Mouse (Mus musculus): ENCODE measurements at regions not wholly inside any gene's neighbourhood (a gene's known extent, or its start where the extent isn't known, plus 50 kb on each side); places are given as distances from the start of the nearest gene placed in this dataset.
A peak's percentile ranks its signal among the peaks of the same experiment; 100 is the strongest.
"Not testable (repeated sequence)": the region's sequence is repeated elsewhere in the genome, so short reads cannot be mapped to it uniquely, and the experiment has no call there.

DNA sequence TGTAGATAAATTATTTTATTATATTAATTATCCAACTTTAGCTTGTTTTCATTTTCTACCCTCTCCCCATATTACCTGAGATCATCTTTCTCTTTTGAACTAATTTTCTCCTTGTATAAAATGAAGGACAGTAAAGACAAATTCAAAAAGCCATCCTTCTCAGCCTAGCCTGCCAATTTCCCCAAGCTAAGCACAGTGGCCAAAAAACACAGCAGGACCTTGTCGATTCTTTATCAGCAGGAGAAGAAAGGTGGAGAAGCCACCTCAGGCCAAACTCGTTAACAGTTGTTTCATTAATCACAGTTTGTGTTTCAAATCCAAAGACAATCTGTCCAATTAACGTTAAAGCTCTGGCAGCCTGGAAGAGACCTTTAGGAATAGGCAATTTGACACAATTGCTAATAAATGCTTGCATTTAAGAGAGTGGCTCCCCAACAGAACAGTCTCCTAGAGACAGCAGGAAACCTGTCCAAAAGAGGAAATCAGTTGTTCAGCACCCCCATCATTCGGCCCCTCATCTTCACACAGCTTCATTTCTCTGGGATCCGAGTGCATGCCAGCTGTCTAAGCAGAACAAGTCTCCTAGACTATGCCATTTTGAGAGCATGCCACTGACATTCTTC is 135.7 kb upstream of the Tlr4 start:
- DNase-seq = no peak

DNA sequence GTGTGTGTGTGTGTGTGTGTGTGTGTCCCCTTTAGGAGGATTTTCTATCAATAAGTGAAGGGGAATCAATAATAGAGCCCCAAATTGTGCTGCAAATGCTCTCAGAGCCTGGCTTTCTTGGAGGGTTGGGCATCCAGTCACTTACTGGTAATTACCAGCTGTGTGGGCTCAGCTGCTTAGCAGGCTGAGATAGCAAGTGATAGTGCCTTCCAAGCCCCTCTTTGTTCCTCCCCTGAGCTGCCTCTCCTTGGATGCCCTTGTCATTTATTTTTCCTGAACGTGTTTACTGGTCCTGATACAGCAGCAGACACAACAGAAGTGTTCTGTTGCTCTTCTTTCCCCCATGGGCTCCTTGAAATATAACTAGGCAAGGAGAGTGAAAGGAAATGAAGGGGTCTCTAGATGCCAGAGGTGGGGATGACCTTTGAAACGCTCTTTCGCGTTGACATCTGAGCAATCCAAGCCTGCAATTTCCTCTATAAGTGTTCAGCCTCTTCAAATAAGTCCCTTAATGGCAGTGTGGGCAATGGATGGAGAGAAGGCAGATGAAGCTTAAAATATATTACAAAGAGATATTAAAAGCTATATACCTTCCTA is 133.3 kb upstream of the Tlr4 start:
- DNase-seq = no peak

DNA sequence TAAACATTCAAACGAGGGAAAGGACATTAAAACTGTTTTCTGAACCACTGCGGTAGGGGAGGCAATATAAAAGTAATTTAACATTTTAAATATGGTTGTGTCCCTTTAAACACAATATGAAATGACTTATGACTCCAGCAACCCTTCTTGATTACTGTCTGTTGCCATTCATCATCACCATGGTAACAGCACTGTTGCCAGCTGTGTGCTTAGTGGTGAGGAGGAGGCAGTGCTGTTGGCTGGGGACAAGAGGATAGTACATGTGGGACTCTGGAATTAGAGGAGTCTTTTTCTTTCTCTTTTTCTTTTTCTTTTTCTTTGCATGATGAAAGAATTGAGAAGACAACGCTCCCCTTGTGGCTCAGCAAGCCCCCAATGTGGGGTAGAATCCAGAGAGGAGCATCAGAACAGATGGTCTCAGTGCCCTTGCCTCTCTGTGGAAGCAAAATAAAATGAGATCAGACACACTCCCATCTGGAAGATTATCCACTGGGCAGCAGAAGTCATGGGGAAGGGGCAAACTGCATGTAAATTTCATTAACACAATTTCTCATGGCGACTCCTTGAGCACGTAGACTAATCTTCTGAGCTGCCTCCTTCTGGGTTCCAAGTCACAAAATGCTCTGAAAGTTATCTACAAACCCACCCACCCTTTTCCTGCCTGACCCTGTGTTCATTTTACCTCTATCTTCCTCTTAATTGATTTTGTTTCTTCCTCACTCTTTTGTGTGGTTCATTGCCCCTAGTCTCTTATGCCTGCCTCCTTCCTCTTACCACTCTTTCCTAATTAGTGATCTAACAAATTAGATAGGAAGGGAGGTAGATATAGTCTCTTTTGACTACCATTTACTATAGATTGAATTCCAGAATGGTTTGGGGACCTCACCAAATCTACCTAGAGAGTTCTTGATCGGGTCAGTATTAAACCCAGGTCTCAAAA is 111.3 kb upstream of the Tlr4 start:
- peak; percentile 11 to 18 for DNase-seq

DNA sequence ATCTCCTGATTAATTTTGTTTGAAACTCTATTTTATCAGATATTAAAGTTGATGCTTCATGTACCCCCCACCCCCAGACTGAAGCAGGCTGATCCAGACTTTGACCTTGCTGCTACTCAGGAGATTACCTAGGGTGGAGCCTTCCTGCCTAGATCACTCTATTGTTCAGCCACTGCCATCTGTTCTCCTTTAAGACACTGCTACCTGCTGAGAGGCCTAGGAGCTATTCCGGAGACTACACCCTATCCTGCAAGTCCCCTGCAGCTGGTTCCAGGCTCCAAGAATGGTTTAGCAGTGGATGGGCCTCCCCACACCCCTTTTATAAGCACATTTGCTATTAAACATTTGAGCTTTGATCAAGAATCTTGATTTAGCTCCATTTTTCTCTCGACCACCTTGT is 90.0 kb upstream of the Tlr4 start:
- DNase-seq = no peak

DNA sequence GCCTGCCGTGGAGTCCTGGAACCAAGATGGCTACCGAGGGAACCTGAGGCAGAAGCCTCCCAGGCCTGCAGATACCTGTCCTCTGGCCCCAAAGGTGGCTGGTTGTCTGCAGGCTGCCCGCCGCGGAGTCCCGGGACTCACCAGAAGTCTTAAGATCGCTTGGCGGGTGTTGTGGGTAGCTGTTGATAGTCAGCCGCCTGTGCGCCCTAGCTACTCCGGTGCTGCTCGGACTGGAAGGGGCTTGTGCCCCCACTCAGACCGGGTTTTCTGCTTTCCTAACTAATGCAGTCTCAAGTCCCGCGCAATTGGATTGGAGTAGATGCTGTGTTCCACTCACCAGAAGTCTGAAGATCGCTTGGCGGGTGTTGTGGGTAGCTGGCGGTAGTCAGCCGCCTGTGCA is 84.0 kb upstream of the Tlr4 start:
- DNase-seq = not testable (repeated sequence)

DNA sequence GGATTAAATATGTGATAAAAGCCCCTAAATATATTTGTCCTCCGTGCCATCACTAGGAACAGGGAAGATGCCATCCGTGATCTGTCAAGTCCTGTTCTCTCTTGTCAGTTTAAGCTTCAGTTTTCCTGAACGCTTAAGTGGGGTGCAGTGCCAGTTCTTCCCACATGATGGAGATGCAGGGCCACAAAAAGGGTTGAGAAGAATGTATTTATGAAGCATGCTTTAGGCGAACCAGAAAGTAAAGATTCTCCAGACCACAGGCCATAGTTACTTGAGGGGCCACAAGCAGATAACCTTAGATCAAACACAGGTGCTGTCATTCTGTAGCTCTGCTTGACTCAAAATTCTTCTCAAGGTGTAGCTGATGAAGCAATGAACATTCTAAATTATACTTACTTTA is 58.6 kb upstream of the Tlr4 start:
- peak; percentile 33 to 67 for DNase-seq

All from layer of hippocampus, postnatal 36 days (tissue).